Mouse (Mus musculus) adrenal gland, postnatal 10 days (tissue): ENCODE measurements around the gene Arhgap24. TPM values are rescaled to one million over a fixed set of nuclear protein-coding genes. Genes with fewer than 3 reads are reported as not detected.
A peak's percentile ranks its signal among the peaks of the same experiment; 100 is the strongest.

Experiments
- DNase-seq: peaks from one replicate; pipeline ENCODE4 v3.0.0; 2021; ENCODE audit warnings: mixed read lengths
- total RNA-seq, 2 experiments: library from RNA; stranded (reverse); gene quantifications; 2 replicates each; pipeline ENCODE4 v1.2.3; 2021

Gene Arhgap24
- total RNA-seq, 2 experiments from 2014 or later, result 16.0 to 17.7 TPM

DNA sequence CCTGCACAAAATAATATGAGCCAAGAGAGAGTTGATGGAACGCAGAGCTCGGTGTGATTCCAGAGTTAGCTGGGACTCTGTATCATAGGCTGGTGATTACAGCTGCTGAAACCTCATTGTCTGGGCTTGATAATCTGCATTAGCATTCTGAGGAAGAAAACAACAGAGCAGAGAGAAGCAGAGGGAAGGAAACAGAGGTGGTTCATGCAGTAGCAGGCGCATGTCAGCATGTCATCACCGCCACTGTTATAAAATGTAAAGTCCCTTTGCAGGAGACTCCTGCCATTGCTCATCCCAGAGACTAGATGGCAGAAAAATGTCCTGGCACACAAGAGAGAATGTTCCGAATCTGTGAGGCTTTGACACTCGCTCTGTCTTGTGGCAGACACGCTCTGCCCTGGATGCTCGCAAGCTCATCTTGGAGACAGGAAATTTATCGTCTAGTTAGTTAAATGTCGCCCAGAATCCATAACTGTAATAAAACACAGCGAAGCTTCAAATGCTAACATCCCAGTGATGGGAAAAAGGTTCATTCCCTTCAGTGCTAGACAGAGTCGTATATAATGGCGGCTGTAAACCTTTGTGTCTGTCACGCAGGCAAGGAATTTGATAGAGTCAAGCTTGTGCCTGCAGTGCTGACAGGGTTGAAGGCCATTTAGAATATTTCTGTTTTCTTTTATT is 407.4 kb downstream of the Arhgap24 start:
- no peak for DNase-seq

DNA sequence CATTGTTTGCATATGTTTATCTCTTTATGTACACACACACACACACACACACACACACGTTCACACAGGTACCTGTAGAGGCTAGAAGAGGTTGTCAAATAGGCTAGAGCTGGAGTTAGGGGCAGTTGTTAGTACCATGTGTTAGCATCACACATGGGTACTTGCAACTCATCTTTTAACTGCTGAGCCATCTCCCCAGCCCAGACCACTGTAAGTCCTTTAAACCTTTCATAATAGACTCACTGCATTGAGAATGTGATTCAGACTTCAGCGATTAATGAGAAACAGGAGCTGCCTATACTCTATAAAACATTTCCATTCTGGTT is 407.9 kb downstream of the Arhgap24 start:
- no peak for DNase-seq

DNA sequence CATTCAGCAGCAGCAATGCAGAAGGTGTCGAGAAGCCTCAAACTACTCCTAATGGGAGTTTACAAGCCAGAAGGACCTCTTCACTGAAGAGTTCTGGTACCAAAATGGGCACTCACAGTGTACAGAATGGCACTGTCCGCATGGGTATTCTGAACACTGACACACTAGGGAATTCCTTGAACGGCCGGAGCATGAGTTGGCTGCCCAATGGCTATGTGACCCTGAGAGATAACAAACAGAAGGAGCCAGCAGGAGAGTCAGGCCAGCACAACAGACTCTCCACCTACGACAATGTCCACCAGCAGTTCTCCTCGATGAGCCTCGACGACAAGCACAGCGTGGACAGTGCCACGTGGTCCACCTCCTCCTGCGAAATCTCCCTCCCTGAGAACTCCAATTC is 411.0 kb downstream of the Arhgap24 start:
- DNase-seq, result peak; percentile 41

DNA sequence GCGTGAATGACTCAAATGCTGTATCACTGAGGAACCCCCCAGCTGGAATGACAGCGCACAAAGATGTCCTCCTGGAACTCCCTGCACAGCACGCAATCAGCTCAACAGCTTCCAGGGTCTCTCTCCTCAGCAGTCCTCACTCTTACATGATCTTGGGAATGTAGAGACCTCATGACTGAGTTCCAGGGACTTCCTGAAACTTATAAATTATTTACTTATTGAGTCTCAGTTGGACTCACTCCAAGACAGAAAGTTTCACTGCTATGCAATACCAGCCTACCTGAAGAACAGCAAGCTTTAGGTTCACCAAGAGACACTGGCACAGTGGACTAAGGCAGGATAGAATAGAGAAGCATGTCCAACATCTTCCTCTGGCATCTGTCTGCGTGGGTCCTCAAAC is 417.1 kb downstream of the Arhgap24 start:
- no peak for DNase-seq

DNA sequence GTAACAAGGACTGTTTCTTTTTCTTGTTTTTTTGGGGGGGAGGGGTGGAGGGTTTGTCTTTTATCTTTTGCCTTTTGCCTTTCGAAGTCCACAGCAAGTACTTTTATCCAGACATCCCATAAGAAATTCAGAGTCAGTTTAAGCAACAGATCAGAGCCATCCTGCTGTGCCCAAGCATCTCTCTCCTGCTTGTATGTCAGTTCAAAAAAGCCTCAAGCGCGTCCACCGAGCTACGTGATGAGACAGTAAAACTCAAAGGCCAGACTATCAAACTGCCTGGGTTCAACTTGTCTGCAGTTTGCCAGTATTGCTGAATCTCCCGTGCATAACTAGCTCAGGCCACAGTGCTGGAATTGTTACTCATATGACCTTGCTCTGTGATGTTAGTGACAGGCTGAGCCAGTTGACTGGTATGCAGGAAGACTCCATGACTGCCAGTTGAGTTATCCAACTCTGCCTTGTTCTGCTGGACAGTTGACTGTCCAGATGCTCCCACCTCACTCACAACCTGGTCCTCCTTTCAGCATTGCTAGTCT is 418.6 kb downstream of the Arhgap24 start:
- peak; percentile 20 for DNase-seq

DNA sequence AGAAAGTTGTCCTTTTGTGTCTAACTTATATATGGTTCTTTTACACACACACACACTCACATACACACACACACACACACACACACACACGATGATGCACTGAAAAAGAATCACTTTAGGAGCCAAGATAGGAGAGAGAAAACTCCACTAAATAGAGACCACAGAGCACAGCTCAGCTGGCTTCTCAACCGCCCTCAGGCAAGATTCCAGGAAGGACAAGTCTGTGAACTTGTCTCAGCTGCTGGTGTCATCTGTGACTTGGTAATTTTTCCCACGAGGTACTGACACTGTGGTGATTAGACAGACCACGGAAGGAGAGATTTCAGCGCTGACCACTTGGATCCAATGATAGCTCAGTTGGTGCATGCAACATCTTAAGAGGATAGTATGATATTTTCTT is 420.0 kb downstream of the Arhgap24 start:
- no peak for DNase-seq

DNA sequence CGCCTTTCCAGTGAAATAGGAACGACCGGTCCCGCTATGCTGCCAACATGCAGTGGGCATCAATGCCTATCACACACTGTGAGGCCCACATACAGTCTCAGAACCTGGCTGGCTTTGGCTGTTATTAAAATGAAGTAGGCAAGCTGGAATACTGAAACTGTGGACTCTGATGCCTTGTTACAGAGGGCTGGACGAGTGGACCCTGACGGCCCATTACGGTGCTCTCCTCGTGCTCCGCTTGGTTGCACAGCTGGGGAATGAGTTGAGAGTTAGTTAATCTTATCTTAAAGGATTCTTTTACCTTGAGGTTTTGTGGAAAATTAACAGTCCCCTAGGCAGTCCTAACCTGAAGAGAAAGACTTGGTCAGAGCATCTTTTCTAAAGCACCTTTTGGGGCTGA is 422.3 kb downstream of the Arhgap24 start:
- no peak for DNase-seq

DNA sequence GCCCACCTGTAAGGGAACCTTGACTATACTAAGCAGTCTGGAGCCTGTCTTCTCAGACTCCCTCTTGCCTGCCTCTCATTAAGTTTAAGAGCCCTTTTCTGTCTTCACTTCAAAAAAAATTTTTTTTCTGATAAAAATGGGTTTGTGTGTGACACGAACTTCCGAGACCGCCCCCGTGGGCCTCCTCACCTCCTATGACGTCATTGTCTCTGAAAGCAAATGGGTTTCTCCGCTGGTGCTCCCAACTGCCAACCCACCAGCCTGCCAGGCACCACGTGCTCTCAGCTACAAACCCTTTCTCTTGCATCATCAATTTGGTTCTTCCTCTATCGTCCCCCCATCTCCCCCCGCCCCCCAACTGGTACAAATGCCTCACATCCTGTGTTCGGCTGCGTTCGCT is 422.9 kb downstream of the Arhgap24 start:
- no peak for DNase-seq

DNA sequence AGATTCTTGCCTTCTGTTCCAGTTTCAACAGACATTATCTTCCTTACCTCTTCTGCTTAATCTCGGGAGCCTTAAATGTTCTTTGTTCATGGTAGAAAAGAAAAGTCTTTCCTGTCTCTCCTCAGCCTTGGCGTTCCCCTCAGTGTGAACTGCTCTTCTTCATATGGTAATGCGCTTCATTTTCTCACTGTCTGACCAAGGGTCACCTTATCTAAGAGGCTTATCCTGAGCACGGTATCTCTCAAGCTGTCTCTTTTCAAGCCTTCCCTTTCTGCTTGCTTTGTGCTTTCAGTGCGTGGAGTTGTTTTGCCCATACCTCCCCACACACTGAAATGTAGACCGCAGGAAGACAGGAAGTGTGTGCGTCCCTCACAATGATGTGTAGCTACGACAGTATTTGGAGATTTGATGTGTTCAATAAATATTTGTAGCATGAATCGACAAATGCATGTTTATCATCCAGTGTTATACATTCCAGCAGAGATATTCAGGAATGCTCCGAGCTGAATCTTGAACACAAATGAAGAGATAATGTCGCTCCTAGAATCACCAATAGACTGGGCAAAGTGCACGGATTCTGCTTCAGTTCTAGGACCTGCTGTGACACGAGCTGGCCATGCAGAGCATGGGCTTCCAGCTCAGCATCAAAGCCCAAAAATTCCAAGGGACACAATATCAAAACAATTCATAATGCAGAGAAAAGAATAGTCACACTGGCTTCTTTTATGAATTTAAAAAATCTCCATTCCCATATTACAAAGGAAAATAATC is 424.4 kb downstream of the Arhgap24 start:
- no peak for DNase-seq

DNA sequence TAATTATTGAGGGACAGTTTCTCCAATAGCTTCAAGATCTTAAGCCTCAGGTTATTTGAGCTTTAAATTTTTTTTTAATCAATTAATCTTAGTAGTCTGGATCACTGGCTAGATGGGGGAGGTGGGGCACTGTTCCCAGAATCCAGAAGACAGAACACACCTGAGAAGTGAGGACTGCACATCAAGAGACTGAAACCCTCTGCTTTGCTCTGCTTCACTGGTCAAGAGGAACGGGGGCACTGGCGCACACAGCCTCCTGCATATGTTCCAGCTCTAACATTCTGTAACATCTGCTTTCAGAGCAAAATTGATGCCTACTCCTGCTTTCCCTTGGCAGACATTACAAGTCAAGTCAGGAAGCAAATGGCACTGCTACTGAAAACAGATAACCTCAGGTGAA is 439.0 kb downstream of the Arhgap24 start:
- no peak for DNase-seq

DNA sequence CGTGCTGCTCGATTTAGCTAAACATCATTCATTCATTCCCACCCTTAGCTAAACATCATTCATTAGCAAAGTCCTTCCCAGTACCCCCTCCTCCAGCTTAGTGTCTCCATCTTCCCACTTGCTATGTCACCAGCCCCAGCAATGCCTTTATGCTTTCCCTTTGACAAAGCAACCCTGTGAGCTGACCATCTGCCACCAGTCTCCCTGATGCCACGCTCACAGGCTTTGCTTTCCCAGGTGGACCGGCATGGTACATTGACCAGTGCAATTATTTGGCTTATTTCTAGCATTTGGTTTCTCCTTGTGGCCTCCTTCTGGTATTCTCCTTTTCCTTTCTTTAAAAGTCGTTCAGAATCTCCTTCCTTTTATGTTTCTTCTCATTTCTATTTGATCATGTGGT is 445.6 kb downstream of the Arhgap24 start:
- DNase-seq, result no peak

DNA sequence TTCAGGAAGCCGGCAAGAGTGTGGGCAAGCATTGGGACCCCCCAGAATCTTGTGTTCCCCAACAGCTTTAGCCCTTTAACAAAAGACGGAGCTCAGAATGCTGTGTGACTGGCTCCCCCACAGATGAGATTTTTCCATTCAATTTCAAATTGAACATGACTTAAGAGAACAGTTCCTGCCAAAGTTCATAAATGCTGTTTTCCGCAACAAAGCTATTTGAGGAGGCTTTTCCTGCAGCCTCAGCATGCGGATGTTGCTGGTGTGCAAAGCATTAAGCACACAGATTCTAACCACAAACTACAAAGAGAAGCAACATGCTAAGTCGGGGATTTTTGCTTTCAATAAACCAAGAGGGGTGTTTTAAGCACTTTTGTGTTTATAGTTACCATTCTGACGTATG is 449.0 kb downstream of the Arhgap24 start:
- DNase-seq, result no peak

DNA sequence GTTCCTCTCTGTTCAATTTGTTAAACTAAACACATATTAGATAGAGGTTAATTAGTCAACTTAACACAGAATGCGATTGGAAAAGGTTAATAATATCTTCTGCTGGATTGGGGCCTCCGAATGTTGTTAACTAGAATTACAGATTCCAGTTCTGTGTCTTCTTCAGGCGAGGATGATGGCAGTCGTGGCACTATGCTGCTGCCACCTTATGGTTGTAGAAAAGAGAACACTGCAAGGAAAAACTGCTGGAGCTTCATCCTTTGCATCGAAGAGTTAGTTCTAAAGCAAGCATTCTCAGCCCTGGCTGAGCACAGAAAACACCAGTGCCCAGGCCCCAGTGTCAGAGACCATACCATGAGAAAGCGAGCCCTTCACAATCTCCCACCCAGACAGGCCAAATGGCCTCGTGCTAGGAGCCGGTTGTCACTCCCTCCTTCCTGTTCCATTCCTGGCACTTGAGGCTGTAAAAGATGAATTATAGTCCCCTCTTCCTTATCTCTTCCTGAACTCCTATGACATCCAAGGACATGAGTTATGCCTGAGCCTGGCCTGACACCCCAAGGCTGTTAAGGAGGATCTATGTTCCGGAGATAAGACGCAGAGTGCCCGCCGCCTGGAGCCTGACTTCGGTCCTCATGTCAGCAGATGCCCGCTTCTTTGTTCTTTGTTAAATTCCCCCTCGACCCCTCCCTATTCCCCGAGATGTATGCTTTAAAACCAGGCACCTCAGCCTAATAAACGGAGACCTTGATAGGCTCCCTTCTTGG is 462.9 kb downstream of the Arhgap24 start:
- peak; percentile 9 for DNase-seq

DNA sequence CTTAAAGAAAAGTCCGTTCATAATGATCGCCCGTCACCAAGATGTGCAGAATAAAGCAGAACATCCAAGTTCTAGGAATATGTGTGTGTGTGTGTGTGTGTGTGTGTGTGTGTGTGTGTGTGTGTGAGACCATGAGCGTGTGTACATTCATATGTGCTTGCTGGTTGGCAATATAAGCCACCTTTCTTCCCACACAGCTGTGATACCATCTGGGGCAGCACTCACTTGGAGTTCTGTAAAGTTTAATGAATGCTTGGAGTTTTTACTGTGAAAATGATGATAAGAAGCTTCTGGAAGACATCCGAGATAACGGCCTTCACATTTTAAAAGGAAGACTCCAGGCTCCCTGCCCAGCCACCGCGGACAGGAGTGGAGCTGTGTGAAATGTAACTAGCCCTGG is 465.4 kb downstream of the Arhgap24 start:
- peak; percentile 10 for DNase-seq

DNA sequence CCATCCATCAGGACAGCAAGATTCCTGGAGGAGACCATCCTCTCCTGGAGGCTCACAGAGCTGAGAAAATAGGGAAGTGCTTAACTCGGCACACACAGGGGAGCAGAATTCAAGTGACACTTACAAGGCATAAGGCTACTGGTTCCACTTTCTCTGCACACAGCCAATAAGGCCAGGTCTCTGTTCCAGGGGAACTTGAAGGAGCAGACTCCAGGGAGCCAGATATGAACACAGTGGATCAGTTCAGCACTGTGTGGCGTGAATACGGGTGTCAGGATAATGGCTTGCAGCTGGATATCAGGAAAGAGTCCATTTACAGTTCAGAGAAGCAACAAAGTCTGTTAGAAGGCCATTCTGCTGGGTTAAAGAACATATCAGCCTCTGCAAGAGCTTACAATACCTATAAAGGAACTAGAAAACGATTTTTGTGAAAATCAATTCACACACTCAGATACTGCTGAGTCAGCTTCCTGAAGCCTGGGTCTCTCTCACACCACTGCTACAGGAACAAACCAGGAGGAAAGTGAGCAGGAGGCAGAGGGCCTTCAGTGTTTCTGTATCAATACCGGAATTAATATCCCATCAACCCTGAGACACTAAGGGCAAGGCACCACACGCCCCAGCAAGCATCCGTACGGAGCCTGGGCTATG is 466.0 kb downstream of the Arhgap24 start:
- no peak for DNase-seq
